Mouse (Mus musculus) intestine, embryonic 14.5 days (tissue): Measurements from ENCODE around the gene Ankrd24. TPM values are rescaled to one million over a fixed set of nuclear protein-coding genes. Genes with fewer than 3 reads are reported as not detected.

Experiments used
- polyA plus RNA-seq: library from polyadenylated mRNA; unstranded; fragments of >200 nt; fragmentation: Nextera tagmentation; extraction: Ambion mirVana; gene quantifications from 2 replicates; pipeline ENCODE4 v1.2.1, GENCODE M21; 2014

The Ankrd24 gene
- polyA plus RNA-seq, 1 experiment from 2014 or later, result 6.4 TPM

Other genes with a start within 250 kb of the Ankrd24 start
- 70.7 and 70.8 TPM in 2 replicates for gene Dohh, start 244.1 kb upstream of the Ankrd24 start, polyA plus RNA-seq
- gene Gm48551, start 244.1 kb upstream of the Ankrd24 start, polyA plus RNA-seq, result 2.4 and 4.2 TPM in 2 replicates
- gene Gm48552, start 239.5 kb upstream of the Ankrd24 start, polyA plus RNA-seq, result 0.37 and 0.44 TPM in 2 replicates
- 99.8 and 125 TPM in 2 replicates for gene Smim24, start 235.5 kb upstream of the Ankrd24 start, polyA plus RNA-seq
- 52.4 and 57.2 TPM in 2 replicates for gene Nfic, start 172.9 kb upstream of the Ankrd24 start, polyA plus RNA-seq
- 1.3 and 1.8 TPM in 2 replicates for gene Celf5, start 145.8 kb upstream of the Ankrd24 start, polyA plus RNA-seq
- gene Ncln, start 132.1 kb upstream of the Ankrd24 start, polyA plus RNA-seq, result 82.4 and 99.0 TPM in 2 replicates
- gene S1pr4, start 128.4 kb upstream of the Ankrd24 start, polyA plus RNA-seq, result 0.53 and 0.65 TPM in 2 replicates
- 0.73 and 0.84 TPM in 2 replicates for gene Gna15, start 104.3 kb upstream of the Ankrd24 start, polyA plus RNA-seq
- 145 and 171 TPM in 2 replicates for gene Gna11, start 83.3 kb upstream of the Ankrd24 start, polyA plus RNA-seq
- 395 and 515 TPM in 2 replicates for gene Aes, start 69.1 kb upstream of the Ankrd24 start, polyA plus RNA-seq
- 15.8 and 17.8 TPM in 2 replicates for gene Tle2, start 54.0 kb upstream of the Ankrd24 start, polyA plus RNA-seq
- gene Tle6, start 27.5 kb upstream of the Ankrd24 start, polyA plus RNA-seq, result 15.0 and 21.3 TPM in 2 replicates
- gene BC025920, start 22.3 kb upstream of the Ankrd24 start, polyA plus RNA-seq, result 0.61 and 1.5 TPM in 2 replicates
- gene Sirt6, start 743 bp upstream of the Ankrd24 start, polyA plus RNA-seq, result 34.1 and 39.2 TPM in 2 replicates
- gene Gm10778, start 20.5 kb downstream of the Ankrd24 start, polyA plus RNA-seq, result 4.3 and 5.6 TPM in 2 replicates
- 17.4 and 18.6 TPM in 2 replicates for gene Zfp433, start 76.3 kb downstream of the Ankrd24 start, polyA plus RNA-seq
- gene Gm3055, start 142.6 kb downstream of the Ankrd24 start, polyA plus RNA-seq, result 10.2 and 11.7 TPM in 2 replicates
- 3.7 and 4.1 TPM in 2 replicates for gene Gm4767, start 183.6 kb downstream of the Ankrd24 start, polyA plus RNA-seq
- 9.4 and 11.8 TPM in 2 replicates for gene Gm32687, start 235.4 kb downstream of the Ankrd24 start, polyA plus RNA-seq